12 mouse cellular contexts compared by ENCODE assay signal in genomic region chr8:69915748-69916147, GRCm38 (mm10). TPM values are rescaled to one million over a fixed set of nuclear protein-coding genes. Genes with fewer than 3 reads are reported as not detected.
DNase-seq lines count a peak whose midpoint lies in the region; ATAC-seq lines count a peak whose summit lies in the region.
"Had no signal": no experiment of that assay in that cellular context is flagged by ENCODE, and none has a peak within 500 bp of the region (broad histone marks: within the 10 kb centered on the region; RNA-seq: fewer than 3 reads in every experiment).

No protein-coding gene starts in this region.

- H3K9me3 ChIP-seq in hindbrain, embryonic 13.5 days, result no peaks in the 10 kb centered on the region
- no peaks in the 10 kb centered on the region for H3K9me3 ChIP-seq in hindbrain, embryonic 12.5 days (replicated peaks)
- H3K9me3 ChIP-seq: forebrain, embryonic 13.5 days had no signal

- H3K4me3 ChIP-seq in hindbrain, embryonic 13.5 days, result no peak overlapping the region
- no peak overlapping the region for H3K4me3 ChIP-seq in hindbrain, embryonic 12.5 days
- H3K4me3 ChIP-seq: forebrain, embryonic 13.5 days had no signal

- peaks cover 69% of the 10 kb centered on the region for H3K36me3 ChIP-seq in hindbrain, embryonic 13.5 days
- H3K36me3 ChIP-seq in hindbrain, embryonic 12.5 days, result peaks cover 69% of the 10 kb centered on the region

- no peaks in the 10 kb centered on the region for H3K27me3 ChIP-seq in hindbrain, embryonic 13.5 days
- H3K27me3 ChIP-seq in hindbrain, embryonic 12.5 days, result no peaks in the 10 kb centered on the region
- H3K27me3 ChIP-seq: forebrain, embryonic 13.5 days; Patski had no signal

- H3K4me2 ChIP-seq in hindbrain, embryonic 13.5 days, result no peak overlapping the region
- H3K4me2 ChIP-seq in hindbrain, embryonic 12.5 days (replicated peaks), result no peak overlapping the region
- H3K4me2 ChIP-seq: forebrain, embryonic 13.5 days; liver, embryonic 11.5 days had no signal

- H3K27ac ChIP-seq in hindbrain, embryonic 13.5 days, result no peak overlapping the region
- no peak overlapping the region for H3K27ac ChIP-seq in hindbrain, embryonic 12.5 days
- H3K27ac ChIP-seq: forebrain, embryonic 13.5 days had no signal

- H3K4me1 ChIP-seq in hindbrain, embryonic 13.5 days (replicated peaks), result peaks cover 11% of the 10 kb centered on the region
- H3K4me1 ChIP-seq in hindbrain, embryonic 12.5 days, result peaks cover 11% of the 10 kb centered on the region

- DNase-seq in 3T3-L1 (ENCODE audit: low read depth, low spot score) (peak; percentile 51), MN1 (ENCODE audit: low spot score) (peak; percentile 64)
- peak; percentile 57 to 67 for DNase-seq in heart, postnatal 10 days
- DNase-seq in cerebellum, postnatal 25 days, result no peak
- no peak for DNase-seq in spleen, postnatal 4 days (ENCODE audit: low spot score in 2 of 2)
- DNase-seq in kidney, adult 8-10 months, result no peak
- DNase-seq: kidney, postnatal 14 days had no signal

- peak overlapping the region; percentile 4; the same call in 1 of the 2 replicates for H3K9ac ChIP-seq in hindbrain, embryonic 13.5 days
- no peak overlapping the region for H3K9ac ChIP-seq in hindbrain, embryonic 12.5 days
- H3K9ac ChIP-seq: forebrain, embryonic 13.5 days had no signal

- intact Hi-C loops in heart, postnatal 10 days (cut with DNase I), result loop anchor here (5.0 kb wide), 1 partner anchor 207 kb away; the partner anchor contains the start of gene Ncan

- ATAC-seq in hindbrain, embryonic 13.5 days (ENCODE audit: low FRiP score), result no peak
- ATAC-seq in hindbrain, embryonic 12.5 days (ENCODE audit: low FRiP score), result no peak
- ATAC-seq: forebrain, embryonic 13.5 days; Patski had no signal

- WGBS in hindbrain, embryonic 13.5 days, result 44% methylated on average over 5 of the region's 5 CpGs
- WGBS in hindbrain, embryonic 12.5 days, result 41% methylated on average over 5 of the region's 5 CpGs

RNA-seq across cellular contexts. Expression of gene Yjefn3, which starts 13.2 kb away (rescaled TPM):
- 12.3 and 12.8 TPM in 2 replicates for polyA plus RNA-seq in hindbrain, embryonic 13.5 days (2015; fragmentation: Nextera tagmentation; extraction: Ambion mirVana)
- polyA plus RNA-seq in hindbrain, embryonic 12.5 days (2016; fragmentation: Nextera tagmentation; extraction: Ambion mirVana), result 10.1 and 12.4 TPM in 2 replicates
- 10 to 100 TPM in 1 of 2 experiments, 1 to 10 TPM in 1; 9.1 to 10.1 TPM for total RNA-seq in heart, postnatal 10 days (2021)

RNA-seq across cellular contexts. Expression of gene Ndufa13, which starts 13.4 kb away (rescaled TPM):
- 187 and 198 TPM in 2 replicates for polyA plus RNA-seq in hindbrain, embryonic 13.5 days (2015; fragmentation: Nextera tagmentation; extraction: Ambion mirVana)
- 160 and 167 TPM in 2 replicates for polyA plus RNA-seq in hindbrain, embryonic 12.5 days (2016; fragmentation: Nextera tagmentation; extraction: Ambion mirVana)
- total RNA-seq in heart, postnatal 10 days (2021), result 100 to 1,000 TPM; 376 to 397 TPM

RNA-seq across cellular contexts. Expression of gene Tssk6, which starts 13.8 kb away (rescaled TPM):
- polyA plus RNA-seq in hindbrain, embryonic 13.5 days (2015; fragmentation: Nextera tagmentation; extraction: Ambion mirVana), result 3.4 and 4.5 TPM in 2 replicates
- polyA plus RNA-seq in hindbrain, embryonic 12.5 days (2016; fragmentation: Nextera tagmentation; extraction: Ambion mirVana), result 4.1 and 4.7 TPM in 2 replicates
- under 1 TPM; 0.25 to 0.31 TPM for total RNA-seq in heart, postnatal 10 days (2021)

RNA-seq across cellular contexts. Expression of gene Cilp2, which starts 28.3 kb away (rescaled TPM):
- 3.5 and 3.6 TPM in 2 replicates for polyA plus RNA-seq in hindbrain, embryonic 13.5 days (2015; fragmentation: Nextera tagmentation; extraction: Ambion mirVana)
- polyA plus RNA-seq in hindbrain, embryonic 12.5 days (2016; fragmentation: Nextera tagmentation; extraction: Ambion mirVana), result 1.2 and 1.5 TPM in 2 replicates
- total RNA-seq in heart, postnatal 10 days (2021), result 1 to 10 TPM; 1.2 to 1.3 TPM

Comparison
In these comparisons a context has a peak if more than half of its experiments do, and no peak if none do; other contexts are left out.
1. DNase-seq: peak in 3T3-L1 (single experiment), MN1 (single experiment) and heart, postnatal 10 days (2 of 2); none in cerebellum, postnatal 25 days (0 of 2), spleen, postnatal 4 days (0 of 2) and kidney, adult 8-10 months (0 of 2).